Mouse (Mus musculus) stomach, embryonic 16.5 days (tissue): Measurements from ENCODE around the gene Lce6a. TPM values are rescaled to one million over a fixed set of nuclear protein-coding genes. Genes with fewer than 3 reads are reported as not detected.

Source experiments
- ATAC-seq: fragments of 200-750 bp; cut with Nextera tagmentation; 2 replicates; pipeline ENCODE4 v1.8.0; 2017; ENCODE audit warnings: moderate number of reproducible peaks, moderate TSS enrichment; ENCODE audit not compliant: insufficient read depth, low FRiP score
- H3K27ac ChIP-seq: fragments of 300-500 bp; sonication (generic); 2 replicates; pipeline ENCODE4 v1.5.1; 2014; ENCODE audit warnings: low read length
- H3K27me3 ChIP-seq: fragments of 300-500 bp; sonication (generic); 2 replicates; pipeline ENCODE4 v1.6.1; 2014; ENCODE audit warnings: low read length, control low read depth, mixed read lengths; ENCODE audit not compliant: control insufficient read depth, insufficient read depth
- H3K36me3 ChIP-seq: fragments of 300-500 bp; sonication (generic); 2 replicates; pipeline ENCODE4 v1.6.1; 2014; ENCODE audit warnings: low read length; ENCODE audit not compliant: control insufficient read depth, insufficient read depth
- H3K4me1 ChIP-seq: fragments of 300-500 bp; sonication (generic); 2 replicates; pipeline ENCODE4 v1.6.1; 2014; ENCODE audit warnings: low read length, control low read depth, mixed read lengths; ENCODE audit not compliant: control insufficient read depth, insufficient read depth
- H3K4me2 ChIP-seq: fragments of 300-500 bp; sonication (generic); 2 replicates; pipeline ENCODE4 v1.6.1; 2014; ENCODE audit warnings: low read depth, low read length, mixed read lengths
- H3K4me3 ChIP-seq: fragments of 300-500 bp; sonication (generic); replicated peaks from 2 replicates; pipeline ENCODE4 v1.5.1; 2014; ENCODE audit warnings: mild to moderate bottlenecking, low read length
- H3K9ac ChIP-seq: fragments of 300-500 bp; sonication (generic); 2 replicates; pipeline ENCODE4 v1.6.1; 2014; ENCODE audit warnings: low read length
- H3K9me3 ChIP-seq: fragments of 300-500 bp; sonication (generic); replicated peaks from 2 replicates; pipeline ENCODE4 v1.6.1; 2016; ENCODE audit warnings: low read length, control low read depth; ENCODE audit not compliant: control insufficient read depth
- WGBS: fragments of 180-500 bp; shearing (Covaris S2); extraction: QIAGEN DNeasy Blood & Tissue Kit; methylation state at CpG from one replicate; pipeline ENCODE4 v1.1.7; 2014; 5-methylcytosine and 5-hydroxymethylcytosine counted together
- polyA plus RNA-seq: library from polyadenylated mRNA; unstranded; fragments of >200 nt; fragmentation: Nextera tagmentation; extraction: Ambion mirVana; gene quantifications from 2 replicates; pipeline ENCODE4 v1.2.1, GENCODE M21; 2015

Gene Lce6a
- polyA plus RNA-seq, 1 experiment from 2014 or later = not detected

DNA sequence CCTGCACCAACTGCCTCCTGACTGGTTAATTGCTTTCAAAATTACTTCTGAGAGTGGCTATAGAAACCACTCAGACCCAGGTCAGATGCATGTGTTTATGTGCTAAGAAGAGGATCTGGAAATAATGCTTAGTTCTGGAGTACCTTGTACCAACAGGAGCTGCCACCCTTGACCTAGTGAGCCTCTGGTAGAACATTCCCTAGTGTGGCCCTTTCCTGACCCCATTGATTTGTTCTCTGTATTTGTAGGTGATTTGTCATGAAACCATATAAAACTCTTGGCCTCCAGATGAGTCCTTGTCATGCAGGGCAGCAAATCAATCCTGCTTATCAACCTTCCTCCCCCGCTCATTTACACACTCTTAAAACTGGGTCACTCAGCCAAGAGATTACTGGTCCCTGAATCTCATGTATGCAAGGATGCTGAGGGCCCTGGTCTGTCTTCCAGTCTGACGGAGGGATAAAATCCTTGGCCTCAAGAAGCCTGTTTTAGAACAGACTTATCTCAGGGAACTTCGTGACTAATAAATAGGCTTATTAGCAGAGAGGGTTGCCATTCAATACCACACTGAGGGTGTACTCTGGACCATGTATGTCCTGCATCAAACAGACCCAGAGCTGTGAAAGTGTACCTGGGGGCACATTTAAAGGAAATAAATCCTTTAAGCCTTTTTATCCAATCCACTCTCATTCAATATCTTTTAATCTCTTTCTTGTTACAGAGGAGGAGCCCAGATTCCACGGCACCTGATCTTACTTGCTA, 42.6 kb downstream of the Lce6a start:
- WGBS = 44% methylated on average over 4 of the region's 4 CpGs
- Histone ChIP-seq H3K4me2 (no peak overlapping the region), H3K9me3 (no peaks in the 10 kb centered on the region), H3K36me3 (no peaks in the 10 kb centered on the region), H3K4me1 (0 out of 2 replicates have a peak, but pooled peaks cover 4% of the 10 kb centered on the region), H3K27ac (peak overlapping the region; percentile 69), H3K27me3 (no peaks in the 10 kb centered on the region), H3K4me3 (no peak overlapping the region), H3K9ac (no peak overlapping the region)
- 0 out of 2 replicates have a peak, but pooled peaks have one; percentile 25 for ATAC-seq

DNA sequence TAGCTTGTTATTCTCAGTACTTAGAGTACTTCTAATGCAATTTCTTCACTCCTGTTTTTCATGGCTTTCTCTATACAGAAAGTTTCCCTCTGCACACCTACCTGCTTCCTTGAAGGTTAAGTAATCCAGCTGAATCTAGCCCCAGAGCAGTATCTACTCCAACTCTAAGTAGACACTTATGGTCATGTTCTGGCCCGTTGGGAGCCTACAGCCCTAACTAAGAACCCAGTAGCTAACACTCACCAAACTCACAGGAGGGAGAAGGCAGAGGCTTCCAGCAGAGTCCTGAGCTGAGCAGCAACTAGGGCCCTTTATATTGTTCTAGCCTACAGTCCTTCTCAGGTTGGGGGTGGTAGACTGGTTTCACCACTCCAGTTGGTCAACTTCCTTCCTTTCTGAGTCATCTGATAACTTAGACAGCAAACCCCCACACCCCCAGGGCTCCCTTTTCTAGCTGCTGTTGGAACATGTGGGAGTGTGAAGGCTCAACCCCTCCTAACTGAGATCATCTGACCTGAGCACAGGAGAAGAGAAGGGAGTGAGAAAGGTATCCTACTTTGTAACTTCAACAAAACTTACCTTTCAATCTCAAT, 47.9 kb downstream of the Lce6a start, which contains the start of gene Ivl:
Ivl (minus strand) TSS at position 287 of the 593 bp plus-strand sequence.
- Histone ChIP-seq H3K27me3 (no peaks in the 10 kb centered on the region), H3K4me2 (no peak within 1 kb of the TSS), H3K27ac (no peak within 1 kb of the TSS), H3K9ac (no peak within 1 kb of the TSS), H3K36me3 (no peaks in the 10 kb centered on the region), H3K9me3 (no peaks in the 10 kb centered on the region), H3K4me3 (no peak within 1 kb of the TSS), H3K4me1 (no peaks in the 10 kb centered on the region)
- ATAC-seq = no peak
- 71% methylated on average over 1 of the region's 1 CpGs for WGBS

DNA sequence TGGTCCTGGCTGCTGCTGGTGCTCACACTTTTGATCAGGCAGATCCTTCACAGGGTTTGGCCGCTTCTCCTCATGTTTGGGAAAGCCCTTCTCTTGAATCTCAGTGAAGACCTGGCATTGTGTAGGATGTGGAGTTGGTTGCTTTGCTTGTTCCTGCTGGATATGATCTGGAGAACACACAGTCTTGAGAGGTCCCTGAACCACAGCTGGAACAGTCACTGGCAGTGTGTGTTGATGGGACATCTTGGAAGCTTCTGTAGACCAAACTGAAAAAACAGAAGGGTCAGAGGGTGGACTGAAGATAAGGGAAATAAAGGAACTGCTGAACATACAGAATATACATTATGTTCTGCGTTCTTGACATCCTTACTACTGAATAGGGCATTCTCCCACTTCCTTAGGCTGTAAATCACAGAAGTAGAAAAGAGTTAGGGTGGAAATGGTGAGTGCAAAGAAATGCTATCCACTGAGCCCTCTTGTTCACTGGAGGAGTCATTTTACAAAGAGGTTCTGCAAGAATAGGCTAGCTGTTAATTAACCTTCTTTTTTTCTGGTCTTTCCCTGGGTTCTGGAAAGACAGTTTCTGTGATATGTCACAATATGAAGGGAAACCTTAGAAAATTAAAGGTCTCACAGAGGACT, 48.8 kb downstream of the Lce6a start:
- ATAC-seq = no peak
- H3K9me3 ChIP-seq = no peaks in the 10 kb centered on the region
- no peaks in the 10 kb centered on the region for H3K27me3 ChIP-seq
- no peak overlapping the region for H3K9ac ChIP-seq
- no peak overlapping the region for H3K4me3 ChIP-seq
- no peak overlapping the region for H3K4me2 ChIP-seq
- WGBS = 44% methylated on average over 2 of the region's 2 CpGs
- no peaks in the 10 kb centered on the region for H3K36me3 ChIP-seq
- H3K4me1 ChIP-seq = no peaks in the 10 kb centered on the region
- H3K27ac ChIP-seq = no peak overlapping the region

Other genes starting within 250 kb of the Lce6a start
- 0.39 and 1.3 TPM in 2 replicates for gene Sprr2h, start 236.0 kb downstream of the Lce6a start, polyA plus RNA-seq
- 4.6 and 10.6 TPM in 2 replicates for gene Sprr2i, start 213.7 kb downstream of the Lce6a start, polyA plus RNA-seq
- gene Sprr2j-ps, start 203.6 kb downstream of the Lce6a start, polyA plus RNA-seq = 2.6 and 7.0 TPM in 2 replicates
- 8.0 and 17.2 TPM in 2 replicates for gene Gm9774, start 192.2 kb downstream of the Lce6a start, polyA plus RNA-seq
- gene Sprr2k, start 189.1 kb downstream of the Lce6a start, polyA plus RNA-seq = 2.8 and 7.6 TPM in 2 replicates
- 3.8 and 9.8 TPM in 2 replicates for gene Sprr1b, start 182.9 kb downstream of the Lce6a start, polyA plus RNA-seq
- gene Sprr3, start 162.9 kb downstream of the Lce6a start, polyA plus RNA-seq = 354 and 827 TPM in 2 replicates
- gene Sprr1a, start 135.8 kb downstream of the Lce6a start, polyA plus RNA-seq = 466 and 940 TPM in 2 replicates
- gene Sprr4, start 121.2 kb downstream of the Lce6a start, polyA plus RNA-seq = not detected in 2 replicates
- not detected in 2 replicates for gene 2310046K23Rik, start 87.1 kb downstream of the Lce6a start, polyA plus RNA-seq
- gene Ivl, start 47.9 kb downstream of the Lce6a start, polyA plus RNA-seq = 1.3 and 2.0 TPM in 2 replicates
- 1.4 and 1.7 TPM in 2 replicates for gene Smcp, start 32.7 kb downstream of the Lce6a start, polyA plus RNA-seq
- not detected in 2 replicates for gene 2210017I01Rik, start 14.2 kb downstream of the Lce6a start, polyA plus RNA-seq
- gene Lce1a1, start 26.6 kb upstream of the Lce6a start, polyA plus RNA-seq = 0.40 TPM in 1 of 2 replicates, not detected in the other
- gene Lce1b, start 35.3 kb upstream of the Lce6a start, polyA plus RNA-seq = not detected in 2 replicates
- 0.26 and 0.45 TPM in 2 replicates for gene Lce1a2, start 48.7 kb upstream of the Lce6a start, polyA plus RNA-seq
- gene Lce1c, start 57.6 kb upstream of the Lce6a start, polyA plus RNA-seq = 0.19 TPM in 1 of 2 replicates, not detected in the other
- not detected in 2 replicates for gene Lce1d, start 65.5 kb upstream of the Lce6a start, polyA plus RNA-seq
- gene Lce1e, start 87.4 kb upstream of the Lce6a start, polyA plus RNA-seq = not detected in 2 replicates
- not detected in 2 replicates for gene Lce1f, start 98.7 kb upstream of the Lce6a start, polyA plus RNA-seq
- gene Gm38119, start 117.4 kb upstream of the Lce6a start, polyA plus RNA-seq = not detected in 2 replicates
- not detected in 2 replicates for gene Lce1g, start 130.7 kb upstream of the Lce6a start, polyA plus RNA-seq
- gene Lce1h, start 143.4 kb upstream of the Lce6a start, polyA plus RNA-seq = not detected in 2 replicates
- 0.32 TPM in 1 of 2 replicates, not detected in the other for gene Lce1i, start 157.2 kb upstream of the Lce6a start, polyA plus RNA-seq
- not detected in 2 replicates for gene Lce1j, start 168.9 kb upstream of the Lce6a start, polyA plus RNA-seq
- gene Lce1k, start 186.2 kb upstream of the Lce6a start, polyA plus RNA-seq = not detected in 2 replicates
- gene Kprp, start 205.6 kb upstream of the Lce6a start, polyA plus RNA-seq = 0.84 and 1.4 TPM in 2 replicates
- gene Lce1l, start 229.6 kb upstream of the Lce6a start, polyA plus RNA-seq = not detected in 2 replicates
- not detected in 2 replicates for gene 2310050C09Rik, start 248.6 kb upstream of the Lce6a start, polyA plus RNA-seq